Mouse (Mus musculus) ES-Bruce4 (cell line): ENCODE measurements around the gene Tmem88.
A peak's percentile ranks its signal among the peaks of the same experiment; 100 is the strongest.

Source experiments
- CTCF ChIP-seq: IDR thresholded peaks from one replicate; pipeline ENCODE4 v1.8.1; 2011; ENCODE audit warnings: low read depth, low read length
- EP300 ChIP-seq: IDR thresholded peaks from 2 replicates; pipeline ENCODE4 v1.6.1; 2011; ENCODE audit warnings: low read depth, low read length; ENCODE audit not compliant: insufficient read depth
- POLR2A ChIP-seq: IDR thresholded peaks from one replicate; pipeline ENCODE4 v1.8.1; 2011; ENCODE audit warnings: low read length; ENCODE audit not compliant: insufficient read depth

GRCm38 (mm10) chr11:69431829-69432639, 34.0 kb upstream of the Tmem88 start:
- TF ChIP-seq POLR2A (no peak), CTCF (peak; percentile 62), EP300 (no peak)
